Mouse (Mus musculus): Measurements from ENCODE around the gene Fundc2.
A peak's percentile ranks its signal among the peaks of the same experiment; 100 is the strongest.

The Fundc2 gene

GRCm38 (mm10) chrX:75382195-75382771, at the start of gene Fundc2, which contains the start of gene F8:
Fundc2 (plus strand) TSS chrX:75382399.
F8 (minus strand) TSS chrX:75382615.
- DNase-seq (ENCODE audit: low spot score in 2 of 2), result peak; percentile 47 to 78

DNA sequence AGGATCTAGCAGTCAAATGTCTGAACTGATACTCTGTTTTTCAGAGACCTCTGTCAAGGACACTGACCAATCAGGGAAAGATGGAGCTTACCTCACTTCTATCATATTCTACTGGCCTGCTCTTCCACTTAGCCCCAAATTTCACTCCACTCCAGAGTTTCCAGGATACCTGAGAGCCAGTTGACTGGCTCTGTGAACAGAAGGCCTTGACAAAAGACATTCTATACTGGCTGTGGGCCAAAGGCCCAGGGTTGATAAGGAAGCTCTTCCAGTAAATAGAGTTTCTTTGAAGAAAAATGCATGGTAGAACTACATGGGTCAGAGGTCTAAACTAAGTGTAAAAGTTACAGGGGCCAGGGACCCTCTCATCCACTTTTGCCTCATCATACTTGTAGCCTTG, 12.0 kb upstream of the Fundc2 start:
- DNase-seq (ENCODE audit: low spot score in 2 of 2), result peak in 1 of 2 experiments; percentile 7

DNA sequence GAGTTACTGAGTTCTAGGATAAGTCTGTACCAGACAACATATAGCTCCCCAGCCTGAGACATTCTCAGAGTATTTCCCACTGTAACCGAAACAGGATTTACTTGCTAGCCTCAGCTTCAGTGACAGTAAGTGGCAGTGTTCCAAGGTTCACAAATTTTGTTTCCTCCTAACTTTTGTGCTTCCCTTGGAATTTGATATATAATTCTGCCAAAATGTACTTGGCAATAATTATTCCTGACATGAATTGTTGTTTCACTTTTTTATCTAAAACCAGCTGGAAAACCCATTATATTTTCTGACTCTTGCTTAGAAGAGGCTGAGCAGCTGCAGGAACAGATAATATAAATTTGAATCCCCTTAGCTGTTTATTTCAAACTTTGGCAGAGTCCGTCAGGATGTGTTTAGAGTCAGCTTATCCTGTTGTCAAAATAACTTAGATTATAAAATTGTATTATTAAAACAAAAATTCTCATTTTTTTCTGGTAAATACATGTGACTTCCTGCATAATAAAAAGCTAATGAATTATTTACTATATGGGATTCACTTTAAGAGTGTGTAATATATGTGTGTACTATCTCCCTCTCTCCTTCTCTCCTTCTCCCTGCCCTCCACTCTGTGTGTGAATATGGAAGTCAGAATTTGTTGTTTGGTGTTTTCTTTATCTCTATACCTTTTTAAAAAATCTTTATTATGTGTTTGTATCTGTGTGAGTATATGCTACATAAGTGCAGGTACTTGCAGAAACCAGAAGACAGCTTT, 9.4 kb upstream of the Fundc2 start:
- DNase-seq (ENCODE audit: low spot score in 2 of 2), result peak; percentile 39 to 65

- DNase-seq (ENCODE audit: low spot score in 2 of 2), result no peak
Observed at GRCm38 (mm10) chrX:75376815-75377214, 5.4 kb upstream of the Fundc2 start.

DNA sequence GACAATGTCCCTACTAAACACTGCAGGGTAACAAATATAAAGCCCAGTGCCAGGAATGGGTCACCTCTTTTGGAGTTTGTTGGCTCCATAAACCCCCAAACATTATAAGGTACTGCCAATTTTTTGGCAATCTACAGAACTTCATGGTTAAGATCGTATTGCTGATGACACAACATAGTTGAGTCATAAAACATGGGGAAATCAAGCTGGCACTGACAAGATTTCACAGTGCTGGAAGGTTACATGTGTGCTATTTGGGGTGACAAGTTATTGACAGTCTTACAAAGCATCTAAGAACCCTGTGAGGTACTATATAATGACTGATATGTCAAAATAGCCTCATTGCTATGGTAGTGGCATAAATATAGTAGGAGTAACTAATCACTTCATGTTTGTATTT, 1.0 kb upstream of the Fundc2 start:
- no peak for DNase-seq (ENCODE audit: low spot score in 2 of 2)

GRCm38 (mm10) chrX:75381699-75382098, 500 bp upstream of the Fundc2 start:
- no peak for DNase-seq (ENCODE audit: low spot score in 2 of 2)

DNA sequence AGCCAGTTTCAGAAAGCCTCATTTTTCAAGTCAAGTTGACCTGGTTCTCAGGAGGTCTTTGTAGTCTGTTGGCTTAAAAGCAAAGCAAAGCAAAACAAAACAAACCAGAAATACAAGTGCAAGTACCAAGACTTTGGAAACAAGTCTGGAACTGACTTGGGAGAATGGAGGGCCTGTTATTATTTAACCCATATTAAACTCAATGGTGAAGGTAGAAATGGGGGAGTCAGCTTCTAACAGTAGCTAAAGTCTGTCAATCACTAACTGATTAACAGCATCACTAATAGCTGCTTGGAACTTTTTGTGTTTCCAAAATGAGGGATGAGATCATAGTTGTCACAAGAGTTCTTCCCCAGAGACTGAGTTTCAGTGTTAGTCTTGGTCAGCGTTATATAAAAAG, 17.3 kb downstream of the Fundc2 start:
- DNase-seq (ENCODE audit: low spot score in 2 of 2), result no peak

DNA sequence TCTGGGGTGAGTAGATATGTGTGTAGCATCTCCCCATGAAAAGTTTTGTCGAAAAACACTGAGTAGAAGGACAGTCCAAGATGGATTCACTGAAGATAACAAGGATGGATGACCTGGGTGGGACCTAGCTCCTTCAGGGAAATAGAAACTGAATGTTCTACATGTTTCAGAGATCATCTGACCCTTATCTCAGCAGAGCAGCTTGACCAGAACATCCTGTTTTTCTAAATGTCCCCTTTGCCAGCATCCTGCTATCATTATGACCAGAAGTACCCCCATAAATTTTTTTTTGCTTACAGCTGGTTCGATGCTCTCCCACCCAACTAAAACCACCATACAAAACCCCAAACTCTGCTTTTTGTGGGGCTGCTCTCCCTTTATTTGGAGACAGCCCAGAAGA, 20.5 kb downstream of the Fundc2 start:
- DNase-seq (ENCODE audit: low spot score in 2 of 2), result peak in 1 of 2 experiments; percentile 34

GRCm38 (mm10) chrX:75403350-75403749, 21.2 kb downstream of the Fundc2 start:
- DNase-seq (ENCODE audit: low spot score in 2 of 2), result no peak

- no peak for DNase-seq (ENCODE audit: low spot score in 2 of 2)
Observed at GRCm38 (mm10) chrX:75409711-75410110, 27.5 kb downstream of the Fundc2 start.

DNA sequence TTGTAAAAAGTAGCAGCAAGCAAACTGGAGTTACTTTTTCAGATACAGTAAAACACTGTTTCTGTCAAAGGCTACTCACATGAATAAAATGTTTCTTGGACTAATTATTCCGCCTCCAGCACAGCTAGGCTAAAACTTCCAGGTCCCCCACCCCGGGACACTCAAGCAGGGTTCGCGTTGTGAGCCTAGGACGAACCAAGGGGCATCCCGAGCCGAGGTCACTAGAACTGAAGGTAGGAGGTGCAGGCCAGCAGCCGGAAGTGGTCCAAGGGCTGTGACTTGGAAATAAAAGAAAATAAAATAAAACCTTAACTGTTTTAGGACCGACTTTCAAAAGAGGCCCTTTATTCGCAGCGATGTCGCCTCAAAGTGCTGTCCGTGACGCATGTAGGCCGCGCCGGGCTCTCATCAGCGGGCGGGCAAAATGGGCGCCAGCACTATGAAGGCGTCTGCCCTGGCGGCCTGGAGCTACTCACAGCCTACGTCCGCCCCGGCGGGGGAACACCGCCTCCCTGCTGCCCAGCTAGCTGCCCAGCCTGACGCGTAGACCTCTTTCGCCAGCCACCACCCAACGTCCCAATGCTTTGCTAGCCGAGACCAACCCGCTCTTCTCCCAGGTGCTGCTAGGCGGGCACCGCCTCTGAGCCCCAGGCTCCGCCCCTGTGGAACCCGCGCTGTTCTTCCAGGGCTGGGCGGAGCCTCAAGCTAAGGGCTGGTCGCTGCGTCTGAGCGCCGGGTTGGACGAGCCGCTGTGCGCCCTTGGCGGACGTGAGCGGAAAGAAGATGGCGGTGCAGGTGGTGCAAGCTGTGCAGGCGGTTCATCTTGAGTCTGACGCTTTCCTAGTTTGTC, 34.0 kb downstream of the Fundc2 start, which contains the start of the genes Cmc4, Mtcp1 and Brcc3:
Cmc4 (minus strand) TSS at position 649 of the 850 bp plus-strand sequence.
Mtcp1 (minus strand) TSS at position 653 of the 850 bp plus-strand sequence.
Brcc3 (plus strand) TSS at position 693 of the 850 bp plus-strand sequence.
- peak; percentile 88 to 89 for DNase-seq (ENCODE audit: low spot score in 2 of 2)

All from heart, adult 9 months (tissue).